Mouse (Mus musculus): ENCODE measurements around the gene Ubb. TPM values are rescaled to one million over a fixed set of nuclear protein-coding genes. Genes with fewer than 3 reads are reported as not detected.

Ubb gene
- polyA plus RNA-seq, 1 experiment from 2014 or later = 4,689 TPM

GRCm38 (mm10) chr11:62601732-62602618, 51.0 kb downstream of the Ubb start:
- Histone ChIP-seq H3K27ac (peak overlapping the region; percentile 94), H3K27me3 (replicated peaks) (no peaks in the 10 kb centered on the region), H3K4me1 (peaks cover 40% of the 10 kb centered on the region), H3K9ac (peak overlapping the region; percentile 53), H3K4me2 (peak overlapping the region; percentile 87), H3K36me3 (replicated peaks) (peaks cover 19% of the 10 kb centered on the region), H3K9me3 (no peaks in the 10 kb centered on the region), H3K4me3 (peak overlapping the region; percentile 78)
- 12% methylated on average over 17 of the region's 17 CpGs for WGBS
- ATAC-seq (replicated peaks) = peak; percentile 3; the same call in 1 of the 2 replicates

Other genes starting within 250 kb of the Ubb start
- gene Pigl, start 92.7 kb upstream of the Ubb start, polyA plus RNA-seq (2015; fragmentation: Nextera tagmentation; extraction: Ambion mirVana) = 8.0 and 8.6 TPM in 2 replicates
- 179 and 182 TPM in 2 replicates for gene Ncor1, start 92.6 kb upstream of the Ubb start, polyA plus RNA-seq (2015; fragmentation: Nextera tagmentation; extraction: Ambion mirVana)
- 67.0 and 67.3 TPM in 2 replicates for gene Cenpv, start 11.9 kb upstream of the Ubb start, polyA plus RNA-seq (2015; fragmentation: Nextera tagmentation; extraction: Ambion mirVana)
- 35.8 and 38.8 TPM in 2 replicates for gene Trpv2, start 23.3 kb downstream of the Ubb start, polyA plus RNA-seq (2015; fragmentation: Nextera tagmentation; extraction: Ambion mirVana)
- gene Lrrc75a, start 97.4 kb downstream of the Ubb start, polyA plus RNA-seq (2015; fragmentation: Nextera tagmentation; extraction: Ambion mirVana) = 12.1 and 12.4 TPM in 2 replicates
- gene Mmgt2, start 97.5 kb downstream of the Ubb start, polyA plus RNA-seq (2015; fragmentation: Nextera tagmentation; extraction: Ambion mirVana) = 21.6 and 23.3 TPM in 2 replicates
- 22.2 and 24.9 TPM in 2 replicates for gene Zfp287, start 180.7 kb downstream of the Ubb start, polyA plus RNA-seq (2015; fragmentation: Nextera tagmentation; extraction: Ambion mirVana)
- not detected in 2 replicates for gene Gm10428, start 201.9 kb downstream of the Ubb start, polyA plus RNA-seq (2015; fragmentation: Nextera tagmentation; extraction: Ambion mirVana)
- 33.0 and 36.3 TPM in 2 replicates for gene Zfp286, start 238.3 kb downstream of the Ubb start, polyA plus RNA-seq (2015; fragmentation: Nextera tagmentation; extraction: Ambion mirVana)